Mouse (Mus musculus) midbrain, embryonic 16.5 days (tissue): ENCODE results near the gene Mast4. TPM values are rescaled to one million over a fixed set of nuclear protein-coding genes. Genes with fewer than 3 reads are reported as not detected.

Experiments
- ATAC-seq: fragments of 200-750 bp; cut with Nextera tagmentation; 2 replicates; pipeline ENCODE4 v1.8.0; 2017; ENCODE audit warnings: moderate TSS enrichment
- H3K27ac ChIP-seq: fragments of 300-500 bp; sonication (generic); 2 replicates; pipeline ENCODE4 v1.5.1; 2014; ENCODE audit warnings: mild to moderate bottlenecking, low read length, mixed read lengths
- H3K27me3 ChIP-seq: fragments of 300-500 bp; sonication (generic); 2 replicates; pipeline ENCODE4 v1.6.1; 2014; ENCODE audit warnings: low read depth, low read length, mixed read lengths; ENCODE audit not compliant: control insufficient read depth, insufficient read depth
- H3K36me3 ChIP-seq: fragments of 300-500 bp; sonication (generic); 2 replicates; pipeline ENCODE4 v1.6.1; 2014; ENCODE audit warnings: mild to moderate bottlenecking, low read length, moderate library complexity, mixed read lengths; ENCODE audit not compliant: control insufficient read depth, insufficient read depth
- H3K4me1 ChIP-seq: fragments of 300-500 bp; sonication (generic); 2 replicates; pipeline ENCODE4 v1.6.1; 2014; ENCODE audit warnings: mild to moderate bottlenecking, low read length, mixed read lengths; ENCODE audit not compliant: control insufficient read depth, insufficient read depth
- H3K4me2 ChIP-seq: fragments of 300-500 bp; sonication (generic); 2 replicates; pipeline ENCODE4 v1.6.1; 2014; ENCODE audit warnings: mild to moderate bottlenecking, low read length, mixed read lengths
- H3K4me3 ChIP-seq: fragments of 300-500 bp; sonication (generic); 2 replicates; pipeline ENCODE4 v1.5.1; 2014; ENCODE audit warnings: low read depth, mild to moderate bottlenecking, low read length, moderate library complexity, mixed read lengths
- H3K9ac ChIP-seq: fragments of 300-500 bp; sonication (generic); 2 replicates; pipeline ENCODE4 v1.6.1; 2014; ENCODE audit warnings: low read depth, low read length, mixed read lengths
- H3K9me3 ChIP-seq: fragments of 300-500 bp; sonication (generic); replicated peaks from 2 replicates; pipeline ENCODE4 v1.6.1; 2014; ENCODE audit warnings: mild to moderate bottlenecking, low read length, mixed read lengths; ENCODE audit not compliant: control insufficient read depth, poor library complexity, severe bottlenecking
- WGBS: fragments of 180-500 bp; shearing (Covaris S2); extraction: QIAGEN DNeasy Blood & Tissue Kit; methylation state at CpG from one replicate; pipeline ENCODE4 v1.1.7; 2014; 5-methylcytosine and 5-hydroxymethylcytosine counted together
- polyA plus RNA-seq: library from polyadenylated mRNA; unstranded; fragments of >200 nt; fragmentation: Nextera tagmentation; extraction: Ambion mirVana; gene quantifications from 2 replicates; pipeline ENCODE4 v1.2.1, GENCODE M21; 2015

Mast4 gene
- polyA plus RNA-seq, 1 experiment from 2014 or later = 33.8 TPM

DNA sequence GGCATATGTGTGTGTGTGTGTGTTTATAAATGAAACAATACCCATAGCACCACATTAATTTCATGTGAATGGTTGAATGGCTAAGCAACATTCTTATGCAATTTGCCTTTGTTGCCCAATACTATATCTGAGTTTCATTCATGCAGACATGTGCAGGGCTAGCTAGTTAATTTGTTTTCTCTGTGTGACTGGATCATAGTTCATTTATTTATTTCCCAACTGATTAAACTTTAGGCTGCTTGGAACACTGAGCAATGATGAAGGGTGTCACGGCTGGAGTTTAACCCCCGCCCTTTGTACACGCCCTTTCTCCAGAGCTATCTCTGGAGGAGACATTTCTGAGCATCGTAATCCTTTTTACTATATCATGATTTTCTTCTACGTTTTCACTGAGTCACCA lies 481.4 kb downstream of the Mast4 start:
- no peak overlapping the region for H3K9ac ChIP-seq
- no peaks in the 10 kb centered on the region for H3K9me3 ChIP-seq
- no peak overlapping the region for H3K27ac ChIP-seq
- no peaks in the 10 kb centered on the region for H3K27me3 ChIP-seq
- no peaks in the 10 kb centered on the region for H3K36me3 ChIP-seq
- ATAC-seq = no peak
- 85% methylated on average over 5 of the region's 5 CpGs for WGBS
- H3K4me1 ChIP-seq = peaks cover 2% of the 10 kb centered on the region; the same call in 1 of the 2 replicates
- no peak overlapping the region for H3K4me3 ChIP-seq
- H3K4me2 ChIP-seq = no peak overlapping the region

DNA sequence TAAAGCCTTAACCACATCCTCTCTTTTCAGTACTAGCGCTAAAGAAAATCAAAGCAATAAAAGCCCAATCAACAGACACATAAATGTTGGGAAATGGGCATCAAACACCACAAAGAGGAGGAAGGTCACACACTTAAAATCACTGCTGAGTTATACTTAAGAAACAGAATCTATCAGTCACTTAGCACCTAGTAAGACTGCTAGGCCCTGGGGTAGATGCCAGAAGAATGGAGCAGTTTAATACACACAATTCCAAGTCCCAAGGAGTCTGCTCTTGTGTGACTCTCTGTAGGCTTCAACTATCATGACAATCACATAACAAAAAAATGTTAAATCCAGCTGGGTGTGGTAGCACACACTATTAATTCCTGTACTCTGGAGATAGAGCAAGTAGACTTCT lies 483.0 kb downstream of the Mast4 start:
- ATAC-seq = no peak
- Histone ChIP-seq H3K9ac (no peak overlapping the region), H3K9me3 (no peaks in the 10 kb centered on the region), H3K27me3 (no peaks in the 10 kb centered on the region), H3K27ac (no peak overlapping the region), H3K36me3 (no peaks in the 10 kb centered on the region), H3K4me1 (peaks cover 2% of the 10 kb centered on the region; the same call in 1 of the 2 replicates), H3K4me3 (no peak overlapping the region), H3K4me2 (no peak overlapping the region)
- 89% methylated on average over 1 of the region's 1 CpGs for WGBS

DNA sequence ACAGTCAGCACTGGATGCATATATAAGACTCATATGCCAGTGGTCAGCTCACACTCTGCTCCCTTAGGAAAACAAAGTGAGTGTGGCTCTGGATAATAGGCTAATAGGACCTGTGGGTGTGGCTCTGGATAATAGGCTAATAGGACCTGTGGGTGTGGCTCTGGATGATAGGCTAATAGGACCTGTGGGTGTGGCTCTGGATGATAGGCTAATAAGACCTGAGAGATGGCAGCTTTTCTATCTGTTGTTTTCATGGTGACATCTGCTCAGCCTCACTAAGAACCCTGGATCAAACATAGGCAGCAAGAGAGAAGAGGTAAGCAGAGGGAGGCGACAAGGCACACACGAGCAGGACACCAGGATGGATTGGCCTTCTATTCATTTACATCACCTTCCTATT lies 483.7 kb downstream of the Mast4 start:
- H3K27ac ChIP-seq = no peak overlapping the region

DNA sequence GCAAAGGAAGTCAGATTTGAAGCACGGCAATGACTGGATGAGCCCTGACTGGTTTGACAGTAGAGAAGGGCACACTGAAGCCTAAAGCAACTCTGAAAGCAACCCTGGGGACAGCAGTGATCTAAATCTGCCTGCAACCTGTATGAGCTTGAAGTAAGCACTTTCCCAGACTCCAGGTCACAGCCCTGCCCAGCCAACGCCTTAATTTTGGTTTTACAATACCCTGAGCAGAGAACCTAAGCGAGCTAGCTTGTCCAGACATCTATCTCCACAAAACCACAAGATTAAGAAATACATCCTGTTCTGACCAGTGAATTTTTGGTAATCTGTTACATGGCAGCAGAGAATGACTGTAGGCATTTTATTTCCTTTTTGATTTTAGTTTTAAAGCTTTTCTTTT lies 485.2 kb downstream of the Mast4 start:
- no peak overlapping the region for H3K9ac ChIP-seq
- 76% methylated on average over 3 of the region's 3 CpGs for WGBS
- no peak overlapping the region for H3K27ac ChIP-seq
- no peaks in the 10 kb centered on the region for H3K27me3 ChIP-seq
- no peak overlapping the region for H3K4me2 ChIP-seq
- H3K4me1 ChIP-seq = peaks cover 2% of the 10 kb centered on the region; the same call in 1 of the 2 replicates
- no peaks in the 10 kb centered on the region for H3K36me3 ChIP-seq
- H3K9me3 ChIP-seq = no peaks in the 10 kb centered on the region
- ATAC-seq = no peak
- H3K4me3 ChIP-seq = no peak overlapping the region

More for the DNA sequence above, 483.7 kb downstream of the Mast4 start:
- H3K9me3 ChIP-seq = no peaks in the 10 kb centered on the region
- H3K27me3 ChIP-seq = no peaks in the 10 kb centered on the region
- H3K4me3 ChIP-seq = no peak overlapping the region
- 90% methylated on average over 2 of the region's 2 CpGs for WGBS
- H3K4me2 ChIP-seq = no peak overlapping the region
- no peak overlapping the region for H3K9ac ChIP-seq
- no peak for ATAC-seq
- peaks cover 2% of the 10 kb centered on the region; the same call in 1 of the 2 replicates for H3K4me1 ChIP-seq
- H3K36me3 ChIP-seq = no peaks in the 10 kb centered on the region

DNA sequence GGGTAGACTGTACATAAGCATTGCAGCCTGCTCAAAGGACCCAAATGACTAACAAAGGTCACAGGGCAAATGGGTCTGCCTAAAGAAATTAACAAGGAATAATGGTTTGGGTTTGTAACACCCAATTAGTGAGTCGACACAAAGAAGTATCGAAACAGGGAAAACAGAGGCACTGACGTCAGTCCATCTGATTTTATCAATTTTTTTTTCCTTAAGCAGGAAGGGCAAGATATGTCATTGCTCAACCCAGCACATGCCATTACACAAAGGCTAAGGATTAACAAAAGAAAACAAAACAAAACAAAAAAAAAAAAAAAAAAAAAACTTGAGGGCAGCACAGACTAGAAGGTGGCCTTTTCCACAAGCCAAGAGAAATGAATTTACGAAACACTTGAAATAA lies 487.8 kb downstream of the Mast4 start:
- WGBS = 79% methylated on average over 4 of the region's 4 CpGs
- H3K36me3 ChIP-seq = no peaks in the 10 kb centered on the region
- no peak for ATAC-seq
- no peak overlapping the region for H3K27ac ChIP-seq
- no peak overlapping the region for H3K9ac ChIP-seq
- H3K9me3 ChIP-seq = no peaks in the 10 kb centered on the region
- H3K4me1 ChIP-seq = no peaks in the 10 kb centered on the region
- no peak overlapping the region for H3K4me2 ChIP-seq
- no peaks in the 10 kb centered on the region for H3K27me3 ChIP-seq
- no peak overlapping the region for H3K4me3 ChIP-seq

DNA sequence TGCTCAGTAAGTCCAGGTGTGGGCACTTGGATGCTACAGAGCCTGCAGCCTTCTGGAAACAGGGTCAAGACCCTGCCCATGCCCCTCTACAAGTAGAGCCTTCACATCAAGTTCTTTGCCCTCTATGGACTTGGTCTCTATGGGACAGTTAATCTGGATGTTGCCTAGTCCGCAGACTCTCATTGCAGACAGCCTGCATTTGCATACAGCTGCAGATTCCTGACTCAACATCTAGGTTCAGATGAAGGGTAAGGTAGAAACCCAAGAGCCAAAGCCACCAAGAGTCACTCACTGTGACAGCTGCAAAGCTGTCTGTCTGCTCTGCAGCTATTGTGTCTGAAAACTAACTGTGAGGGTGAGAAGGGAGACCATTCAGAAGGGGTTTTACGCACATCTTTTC lies 491.6 kb downstream of the Mast4 start:
- H3K4me1 ChIP-seq = peaks cover 3% of the 10 kb centered on the region; the same call in 1 of the 2 replicates
- no peaks in the 10 kb centered on the region for H3K36me3 ChIP-seq
- H3K4me2 ChIP-seq = no peak overlapping the region
- WGBS = 37% methylated on average over 2 of the region's 2 CpGs
- no peak overlapping the region for H3K27ac ChIP-seq
- H3K4me3 ChIP-seq = no peak overlapping the region
- no peaks in the 10 kb centered on the region for H3K27me3 ChIP-seq
- H3K9ac ChIP-seq = no peak overlapping the region
- no peak for ATAC-seq
- no peaks in the 10 kb centered on the region for H3K9me3 ChIP-seq

DNA sequence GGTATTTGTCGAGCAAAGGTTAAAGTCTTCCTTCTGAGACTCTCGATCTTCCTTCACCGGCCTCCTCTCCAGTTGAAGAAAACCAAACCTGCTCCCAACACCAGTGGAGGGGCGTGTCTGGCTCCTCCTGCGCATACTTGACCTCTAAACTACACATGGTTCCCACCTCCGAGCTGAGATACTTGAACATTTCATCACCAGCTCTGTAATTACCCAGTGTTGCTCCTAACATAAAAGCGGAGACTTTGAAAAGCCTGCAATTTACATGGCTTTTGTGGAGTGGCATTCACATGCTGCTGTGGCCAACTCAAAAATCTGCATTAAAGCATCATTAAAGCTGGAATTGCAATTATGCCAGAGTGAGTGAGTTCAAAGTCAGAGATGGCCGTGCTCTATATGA lies 492.1 kb downstream of the Mast4 start:
- Histone ChIP-seq H3K27ac (no peak overlapping the region), H3K9me3 (no peaks in the 10 kb centered on the region), H3K4me2 (no peak overlapping the region), H3K27me3 (no peaks in the 10 kb centered on the region), H3K36me3 (no peaks in the 10 kb centered on the region), H3K9ac (no peak overlapping the region), H3K4me3 (no peak overlapping the region), H3K4me1 (peaks cover 3% of the 10 kb centered on the region; the same call in 1 of the 2 replicates)
- 66% methylated on average over 8 of the region's 8 CpGs for WGBS
- ATAC-seq = no peak

DNA sequence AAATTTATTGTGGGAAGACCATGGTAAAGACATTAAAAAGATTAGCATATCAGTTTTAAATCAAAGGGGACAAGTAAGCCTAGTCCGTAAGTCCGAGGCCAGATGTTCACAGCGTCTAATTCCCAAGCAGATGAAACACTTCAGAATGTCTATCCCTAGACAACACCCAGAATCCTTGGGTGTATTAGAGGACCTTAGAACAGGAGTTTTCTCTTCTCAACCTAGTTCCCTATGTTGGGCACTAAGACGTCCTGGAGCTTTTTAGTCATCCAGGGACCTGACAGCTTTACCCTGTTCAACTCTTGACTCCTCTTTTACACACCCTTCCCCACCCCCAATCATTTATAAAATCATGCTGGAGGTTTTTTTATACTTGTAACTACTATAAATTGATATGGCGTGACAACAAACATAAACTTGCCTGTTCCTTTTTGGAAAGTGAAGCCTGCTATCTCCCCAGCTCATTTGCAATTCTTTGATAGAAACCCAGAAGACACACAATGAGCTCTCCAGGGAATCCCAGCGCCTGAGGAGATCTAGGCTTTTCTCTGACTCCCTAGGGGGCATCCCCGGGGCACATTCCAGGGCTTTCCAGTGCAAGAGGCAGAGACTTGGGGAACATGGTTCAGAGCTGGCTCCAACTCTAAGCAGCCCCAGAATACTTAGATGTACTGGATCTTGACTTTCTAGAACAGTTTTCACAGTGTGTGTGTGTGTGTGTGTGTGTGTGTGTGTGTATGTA lies 494.4 kb downstream of the Mast4 start:
- Histone ChIP-seq H3K9me3 (no peaks in the 10 kb centered on the region), H3K4me1 (peaks cover 3% of the 10 kb centered on the region; the same call in 1 of the 2 replicates), H3K9ac (no peak overlapping the region), H3K27me3 (no peaks in the 10 kb centered on the region), H3K27ac (no peak overlapping the region), H3K36me3 (no peaks in the 10 kb centered on the region), H3K4me3 (no peak overlapping the region), H3K4me2 (no peak overlapping the region)
- ATAC-seq = no peak
- WGBS = 27% methylated on average over 7 of the region's 7 CpGs

DNA sequence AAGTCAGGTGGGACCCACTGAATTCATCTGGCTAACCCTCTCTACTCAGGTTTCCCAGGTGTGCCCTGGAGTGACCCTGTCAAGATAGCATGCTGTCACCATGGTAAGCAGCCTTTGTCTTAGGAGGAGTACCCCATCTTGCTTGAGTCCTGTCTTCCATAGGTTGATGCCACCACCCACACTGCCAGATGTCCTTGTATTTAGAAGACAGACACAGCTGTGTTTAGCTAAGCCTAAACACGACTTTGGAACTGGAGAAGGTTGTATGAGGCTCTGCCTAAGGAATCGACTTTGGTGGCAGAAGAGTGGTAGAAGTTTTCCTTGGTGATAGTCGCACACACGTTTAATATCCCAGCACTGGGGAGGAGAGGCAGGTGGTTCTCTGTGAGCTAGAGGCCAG lies 496.9 kb downstream of the Mast4 start:
- Histone ChIP-seq H3K36me3 (no peaks in the 10 kb centered on the region), H3K4me3 (no peak overlapping the region), H3K9ac (no peak overlapping the region), H3K27me3 (no peaks in the 10 kb centered on the region), H3K9me3 (no peaks in the 10 kb centered on the region), H3K27ac (no peak overlapping the region), H3K4me2 (no peak overlapping the region), H3K4me1 (peaks cover 3% of the 10 kb centered on the region; the same call in 1 of the 2 replicates)
- ATAC-seq = no peak
- 71% methylated on average over 4 of the region's 4 CpGs for WGBS
